Mouse (Mus musculus): ENCODE measurements around the gene Plekhb2.
A peak's percentile ranks its signal among the peaks of the same experiment; 100 is the strongest.

Gene Plekhb2

GRCm38 (mm10) chr1:34831381-34831780 lies 18.4 kb upstream of the Plekhb2 start:
- no peak for DNase-seq (ENCODE audit: low read depth, low spot score)

GRCm38 (mm10) chr1:34834904-34835303 lies 14.9 kb upstream of the Plekhb2 start:
- DNase-seq (ENCODE audit: low read depth, low spot score) = no peak

GRCm38 (mm10) chr1:34837951-34838689 lies 11.7 kb upstream of the Plekhb2 start:
- DNase-seq (ENCODE audit: low read depth, low spot score) = no peak

GRCm38 (mm10) chr1:34839241-34839640 lies 10.5 kb upstream of the Plekhb2 start:
- no peak for DNase-seq (ENCODE audit: low read depth, low spot score)

- no peak for DNase-seq (ENCODE audit: low read depth, low spot score)
Measured at GRCm38 (mm10) chr1:34841709-34842388, 7.9 kb upstream of the Plekhb2 start.

- no peak for DNase-seq (ENCODE audit: low read depth, low spot score)
Measured at GRCm38 (mm10) chr1:34842389-34842861, 7.4 kb upstream of the Plekhb2 start.

GRCm38 (mm10) chr1:34842887-34843618 lies 6.7 kb upstream of the Plekhb2 start, which contains the start of gene Fam168b:
TSS of gene Fam168b (minus strand) at chr1:34843065.
- peak; percentile 61 for DNase-seq (ENCODE audit: low read depth, low spot score)

- DNase-seq (ENCODE audit: low read depth, low spot score) = no peak
Measured at GRCm38 (mm10) chr1:34847070-34847469, 2.7 kb upstream of the Plekhb2 start.

- no peak for DNase-seq (ENCODE audit: low read depth, low spot score)
Measured at GRCm38 (mm10) chr1:34850343-34851136, 764 bp downstream of the Plekhb2 start.

- DNase-seq (ENCODE audit: low read depth, low spot score) = no peak
Measured at GRCm38 (mm10) chr1:34851562-34851961, 1.8 kb downstream of the Plekhb2 start.

GRCm38 (mm10) chr1:34852116-34852878 lies 2.5 kb downstream of the Plekhb2 start:
- DNase-seq (ENCODE audit: low read depth, low spot score) = no peak

- no peak for DNase-seq (ENCODE audit: low read depth, low spot score)
Measured at GRCm38 (mm10) chr1:34853786-34854185, 4.0 kb downstream of the Plekhb2 start.

GRCm38 (mm10) chr1:34855056-34855739 lies 5.4 kb downstream of the Plekhb2 start:
- no peak for DNase-seq (ENCODE audit: low read depth, low spot score)

- DNase-seq (ENCODE audit: low read depth, low spot score) = no peak
Measured at GRCm38 (mm10) chr1:34858671-34859070, 8.9 kb downstream of the Plekhb2 start.

- no peak for DNase-seq (ENCODE audit: low read depth, low spot score)
Measured at GRCm38 (mm10) chr1:34859761-34860160, 10.0 kb downstream of the Plekhb2 start.

GRCm38 (mm10) chr1:34860205-34860604 lies 10.4 kb downstream of the Plekhb2 start:
- DNase-seq (ENCODE audit: low read depth, low spot score) = no peak

GRCm38 (mm10) chr1:34862877-34863276 lies 13.1 kb downstream of the Plekhb2 start:
- no peak for DNase-seq (ENCODE audit: low read depth, low spot score)

- DNase-seq (ENCODE audit: low read depth, low spot score) = no peak
Measured at GRCm38 (mm10) chr1:34863323-34863722, 13.5 kb downstream of the Plekhb2 start.

- DNase-seq (ENCODE audit: low read depth, low spot score) = no peak
Measured at GRCm38 (mm10) chr1:34864243-34864642, 14.5 kb downstream of the Plekhb2 start.

- DNase-seq (ENCODE audit: low read depth, low spot score) = no peak
Measured at GRCm38 (mm10) chr1:34865866-34866265, 16.1 kb downstream of the Plekhb2 start.
